Mouse (Mus musculus): Measurements from ENCODE around the gene Gpx5.
"Not testable (repeated sequence)": the region's sequence is repeated elsewhere in the genome, so short reads cannot be mapped to it uniquely, and the experiment has no call there.

Gpx5 gene

DNA sequence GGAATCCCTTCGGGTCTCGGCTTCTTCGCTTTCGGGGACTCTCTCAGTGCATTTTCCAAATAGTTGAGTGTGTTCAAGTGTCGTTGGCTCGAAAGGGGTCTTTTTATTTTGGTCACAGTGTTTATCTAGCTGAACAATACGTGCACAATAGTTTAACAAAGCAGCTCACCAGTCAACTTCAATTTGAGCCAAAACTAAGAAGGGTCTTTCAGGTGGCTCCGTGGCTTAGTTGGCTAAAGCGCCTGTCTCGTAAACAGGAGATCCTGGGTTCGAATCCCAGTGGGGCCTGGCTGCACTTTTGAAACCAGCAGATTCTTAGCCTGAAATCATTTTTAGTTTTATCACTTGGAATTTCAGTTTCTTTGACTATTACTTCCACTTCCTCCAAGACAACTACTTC lies 28.2 kb downstream of the Gpx5 start:
- DNase-seq = peak; percentile 80

DNA sequence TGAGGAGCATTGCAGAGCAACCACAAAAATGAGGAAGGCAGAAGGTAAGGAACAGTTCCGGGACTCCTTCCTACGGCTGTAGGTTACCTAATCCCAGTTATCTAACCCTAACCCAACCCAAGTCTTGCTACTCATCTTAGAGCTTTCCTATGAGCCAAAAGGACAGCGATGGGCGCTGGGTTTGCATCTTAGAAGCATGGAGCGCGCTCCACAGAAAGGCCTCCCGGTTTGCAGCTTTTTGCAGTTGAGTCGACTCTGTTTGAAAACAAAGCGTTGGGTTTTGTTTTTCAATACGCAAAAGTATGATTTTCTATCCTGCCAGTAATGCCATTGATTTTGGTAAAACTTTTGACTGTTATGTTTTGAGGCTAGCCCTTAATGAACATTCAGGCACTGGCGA lies 28.6 kb downstream of the Gpx5 start:
- DNase-seq = no peak

DNA sequence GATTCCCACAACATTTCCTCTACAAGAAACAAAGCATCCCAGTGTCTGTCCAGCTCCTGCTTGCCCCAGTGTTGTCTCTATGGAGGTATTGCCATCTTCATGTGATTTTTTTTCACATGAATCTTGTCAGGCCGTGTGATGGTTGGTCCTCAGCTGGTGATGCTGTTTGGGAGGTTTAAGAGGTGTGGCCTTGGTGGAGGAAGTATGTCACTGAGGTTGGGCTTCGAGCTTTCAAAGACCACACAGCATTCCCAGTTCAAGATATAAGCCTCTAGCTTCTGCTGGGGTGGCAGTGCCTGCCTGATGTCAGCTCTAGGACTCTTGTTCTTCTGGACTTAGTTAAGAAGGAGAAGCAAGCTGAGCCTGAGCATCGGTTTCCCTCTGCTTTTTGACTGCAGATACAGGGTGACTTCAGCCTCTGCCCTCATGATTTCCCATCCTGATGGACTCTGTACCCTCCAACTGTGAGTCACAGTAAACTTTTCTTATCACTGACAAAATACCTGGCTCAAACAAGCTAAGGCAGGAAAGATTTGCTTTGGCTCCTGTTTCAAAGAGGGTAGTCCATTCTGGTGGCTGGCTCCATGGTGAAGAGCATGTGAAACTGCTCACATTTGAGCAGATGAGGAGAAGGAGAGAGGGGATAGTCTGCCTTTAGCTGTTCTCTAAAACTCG lies 29.6 kb downstream of the Gpx5 start:
- DNase-seq = no peak

DNA sequence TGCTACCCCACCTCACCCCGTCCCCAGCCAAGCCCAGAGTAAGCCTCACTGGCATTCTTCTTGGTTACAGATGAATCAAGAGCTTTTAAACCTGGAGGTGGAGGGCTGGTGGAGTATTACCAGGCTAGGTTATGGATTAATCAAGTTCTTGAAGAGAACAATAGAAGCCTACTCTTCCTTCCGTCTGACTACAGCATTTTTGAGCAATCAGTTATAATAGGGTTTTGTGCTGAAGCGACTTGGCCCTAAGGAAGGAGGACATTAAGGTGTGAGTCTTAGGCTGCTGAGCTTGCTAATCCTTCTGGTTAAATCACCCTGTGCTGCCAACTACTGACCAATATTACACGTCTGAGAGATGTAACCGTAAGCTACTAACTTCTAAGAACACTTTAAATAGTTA lies 32.2 kb downstream of the Gpx5 start:
- no peak for DNase-seq

DNA sequence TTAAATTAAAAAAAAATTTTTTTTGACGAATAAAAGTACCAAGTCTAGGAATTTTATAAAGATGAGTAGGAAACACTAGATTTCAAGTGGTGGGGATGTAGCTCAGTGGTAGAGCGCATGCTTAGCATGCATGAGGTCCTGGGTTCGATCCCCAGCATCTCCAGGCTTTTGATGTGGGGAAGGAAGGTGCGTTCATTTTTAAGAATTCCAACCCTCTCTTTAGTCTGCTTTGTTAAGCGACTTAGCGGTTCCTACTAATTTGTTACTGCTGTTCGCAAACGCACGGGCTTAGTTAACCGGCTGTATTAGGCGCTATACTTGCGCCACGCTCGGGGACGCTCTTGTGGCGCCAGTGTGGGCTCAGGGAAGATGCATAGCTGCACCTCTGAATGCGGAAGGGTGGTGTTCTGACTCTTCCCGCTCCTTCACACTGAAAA lies 32.8 kb downstream of the Gpx5 start:
- DNase-seq = peak; percentile 75

DNA sequence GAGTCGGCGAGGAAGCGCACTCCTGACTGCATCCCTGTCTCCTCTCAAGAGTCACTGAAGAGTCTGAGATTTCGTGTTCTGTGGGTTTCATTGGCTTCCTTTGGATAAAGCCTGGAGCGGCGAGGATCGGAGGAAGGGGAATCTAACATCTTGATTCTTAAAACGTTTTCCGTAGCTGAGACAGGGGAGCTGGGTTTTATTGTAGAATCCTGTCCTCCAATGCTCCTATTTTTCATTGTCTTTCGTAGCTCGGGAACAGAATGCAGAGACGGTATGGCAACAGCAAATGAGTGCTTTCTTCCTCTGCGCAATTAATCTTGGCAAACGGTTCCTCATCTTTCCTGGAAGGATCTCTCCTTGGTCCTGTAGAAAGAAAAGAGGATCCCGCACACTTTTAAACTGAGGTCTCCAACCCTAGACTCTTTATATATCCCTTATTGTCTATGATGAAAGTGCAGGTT lies 33.3 kb downstream of the Gpx5 start:
- DNase-seq = no peak

DNA sequence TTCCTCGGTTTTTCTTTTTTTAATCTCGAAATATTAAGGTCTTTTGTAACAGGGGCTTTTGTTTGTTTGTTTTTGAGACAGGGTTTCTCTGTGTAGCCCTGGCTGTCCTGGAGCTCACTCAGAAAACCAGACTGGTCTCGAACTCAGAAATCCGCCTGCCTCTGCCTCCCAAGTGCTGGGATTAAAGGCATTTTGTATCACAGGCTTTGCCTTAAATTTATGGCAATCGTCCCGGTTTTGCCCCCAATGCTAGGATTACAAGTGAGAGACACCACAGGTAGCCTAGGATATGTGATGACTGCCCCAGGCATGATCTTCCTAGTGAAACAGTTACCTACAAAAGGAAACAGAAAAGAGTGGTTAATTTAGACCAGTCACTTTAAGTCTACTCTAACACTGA lies 34.0 kb downstream of the Gpx5 start:
- DNase-seq = no peak

DNA sequence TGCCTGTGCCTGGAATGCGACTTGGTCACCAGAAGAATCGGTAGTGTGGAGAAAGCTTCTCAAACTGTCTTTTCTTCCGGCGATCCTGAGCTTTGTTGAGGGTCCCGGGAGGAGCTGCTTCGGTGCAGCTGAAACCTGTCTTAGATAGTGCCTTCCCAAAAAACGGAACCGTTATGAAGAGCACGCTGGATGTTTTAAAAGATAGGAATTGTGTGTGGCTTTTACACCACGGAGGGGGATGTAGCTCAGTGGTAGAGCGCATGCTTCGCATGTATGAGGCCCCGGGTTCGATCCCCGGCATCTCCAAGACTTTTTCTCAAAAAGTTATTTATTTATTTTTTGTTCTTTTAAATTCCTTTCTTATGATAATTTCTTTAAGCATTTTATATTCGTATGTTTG lies 38.5 kb downstream of the Gpx5 start:
- DNase-seq = peak; percentile 63

DNA sequence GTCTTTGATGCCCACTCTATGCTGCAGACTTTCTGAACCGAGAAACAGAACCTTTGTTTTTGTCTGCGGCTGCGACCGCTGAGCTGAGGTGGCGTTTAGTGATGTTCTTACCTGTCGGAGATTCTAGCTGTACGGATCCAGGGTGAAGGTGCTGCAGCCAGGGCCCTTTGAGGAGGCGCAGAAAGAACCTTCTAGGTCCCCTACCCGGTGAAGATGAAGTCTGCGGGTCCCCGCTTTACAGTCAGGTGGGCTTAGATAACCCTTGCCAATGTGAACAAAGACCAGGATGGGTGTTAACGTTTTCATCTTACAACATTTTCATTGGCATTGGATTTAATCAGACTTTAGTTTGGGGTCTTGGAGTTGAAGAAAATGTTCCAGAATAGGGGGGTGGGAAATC lies 39.0 kb downstream of the Gpx5 start:
- no peak for DNase-seq

DNA sequence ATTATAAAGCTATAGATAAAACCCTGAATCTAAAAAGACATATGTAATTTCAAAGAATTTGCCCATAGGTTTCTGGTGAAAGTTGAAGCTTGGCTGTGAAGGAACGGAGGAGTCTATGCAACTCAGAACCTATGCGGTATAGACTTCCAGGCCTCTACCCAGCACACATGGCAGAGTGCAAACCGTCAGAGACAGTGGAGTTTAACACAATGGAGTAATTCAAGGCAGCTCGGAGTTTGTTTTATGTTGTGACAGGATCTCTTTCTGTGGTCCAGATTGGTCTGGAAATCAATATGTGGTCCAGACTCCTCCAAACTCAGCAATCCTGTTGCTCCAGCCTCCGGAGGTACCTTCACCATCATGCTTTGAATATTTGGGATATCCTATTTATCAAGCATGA lies 39.5 kb downstream of the Gpx5 start:
- no peak for DNase-seq

DNA sequence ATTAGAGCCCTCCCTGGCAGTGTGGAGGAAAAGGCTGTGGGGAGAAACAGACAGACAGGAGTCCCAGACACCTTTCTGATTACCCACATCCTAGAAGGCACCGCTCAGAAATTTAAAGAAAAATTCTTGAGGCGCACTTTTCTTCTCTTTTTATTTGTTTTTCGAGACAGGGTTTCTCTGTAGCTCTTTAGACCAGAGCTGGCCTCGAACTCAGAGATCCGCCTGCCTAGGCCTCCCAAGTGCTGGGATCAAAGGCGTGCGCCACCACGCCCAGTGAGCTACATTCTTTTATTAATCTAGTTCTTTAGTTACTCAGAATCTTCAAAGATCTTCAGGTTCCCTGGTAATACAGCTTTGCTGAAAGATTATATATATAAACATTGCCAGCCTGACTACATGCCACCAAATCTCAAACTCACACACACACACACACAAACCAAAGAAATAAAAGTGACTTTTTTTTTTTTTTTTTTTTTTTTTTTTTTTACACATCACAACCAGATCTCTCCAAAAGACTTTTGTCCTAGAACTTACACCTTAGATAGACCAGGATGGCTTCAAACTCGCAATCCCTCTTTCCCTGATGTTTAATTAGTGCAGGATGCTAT lies 42.4 kb downstream of the Gpx5 start:
- DNase-seq = peak; percentile 64

DNA sequence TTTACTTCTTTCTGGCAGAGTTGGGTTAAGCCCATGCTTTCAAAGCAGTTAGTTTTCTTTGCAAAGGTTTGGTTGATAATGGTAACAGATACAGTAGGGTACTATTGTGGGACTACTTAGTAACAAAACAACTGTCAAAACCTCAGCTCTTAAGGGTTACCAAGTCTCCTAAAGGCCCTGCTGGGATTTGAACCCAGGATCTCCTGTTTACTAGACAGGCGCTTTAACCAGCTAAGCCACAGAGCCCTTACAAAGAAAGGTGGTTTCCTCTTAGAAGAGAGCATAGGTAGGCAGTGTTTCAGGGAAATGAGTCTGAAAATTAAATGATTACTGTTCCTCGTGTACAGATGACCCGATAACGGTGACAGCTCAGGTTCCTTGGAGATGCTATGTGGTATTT lies 43.5 kb downstream of the Gpx5 start:
- DNase-seq = peak; percentile 52

DNA sequence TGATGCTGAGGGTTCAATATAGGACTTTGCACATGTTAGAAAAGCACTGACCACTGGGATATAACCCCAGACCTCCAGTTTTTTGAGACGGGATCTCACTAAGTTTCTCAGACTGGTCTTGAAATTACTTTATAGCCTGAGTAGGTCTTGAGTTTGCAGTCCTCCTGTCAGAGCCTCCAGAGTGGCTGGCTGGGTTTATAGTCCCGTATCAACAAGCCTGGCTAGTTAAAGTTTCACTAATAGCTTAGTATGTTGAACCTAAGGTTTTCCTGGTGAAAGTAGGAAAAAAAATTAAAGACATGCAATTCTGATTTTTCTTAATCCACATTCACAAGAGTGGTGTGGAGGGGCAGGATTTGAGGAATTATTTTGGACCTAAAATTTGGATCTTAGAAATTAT lies 46.3 kb downstream of the Gpx5 start:
- DNase-seq = no peak

DNA sequence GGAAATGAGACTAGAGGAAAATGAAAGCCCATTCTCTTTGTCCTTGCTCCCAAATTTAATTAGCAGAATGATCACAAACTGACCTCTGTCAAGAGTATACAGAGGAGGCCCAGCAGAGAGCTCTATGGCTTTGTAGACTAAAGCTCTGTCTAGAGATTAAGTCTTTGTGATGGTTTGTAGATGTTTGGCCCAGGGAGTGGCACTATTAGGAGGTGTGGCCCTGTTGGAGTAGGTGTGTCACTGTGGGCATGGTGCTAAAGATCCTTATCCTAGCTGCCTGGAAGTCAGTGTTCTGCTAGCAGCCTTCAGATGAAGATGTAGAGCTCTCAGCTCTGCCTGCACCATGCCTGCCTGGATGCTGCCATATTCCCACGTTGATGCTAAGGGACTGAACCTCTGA lies 47.6 kb downstream of the Gpx5 start:
- DNase-seq = not testable (repeated sequence)

DNA sequence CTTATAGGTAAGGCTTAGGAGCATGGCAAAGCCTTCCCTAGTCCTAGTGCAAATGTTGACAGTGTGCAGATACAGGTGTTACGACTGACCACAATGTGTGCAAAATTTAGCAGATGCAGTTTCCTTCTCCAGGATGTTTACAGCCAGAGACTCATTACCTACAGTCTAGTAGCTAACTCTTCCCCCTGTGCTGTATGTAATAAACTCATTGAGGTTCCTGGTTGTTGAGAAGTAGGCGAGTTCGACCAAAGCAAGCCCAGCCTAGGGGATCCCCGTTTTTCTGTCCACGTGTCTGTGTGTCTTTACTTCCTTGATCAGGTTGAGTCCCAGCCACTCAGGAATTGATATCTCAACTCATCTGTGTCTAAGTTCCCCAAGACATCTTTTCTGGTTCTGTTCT lies 48.4 kb downstream of the Gpx5 start:
- no peak for DNase-seq

DNA sequence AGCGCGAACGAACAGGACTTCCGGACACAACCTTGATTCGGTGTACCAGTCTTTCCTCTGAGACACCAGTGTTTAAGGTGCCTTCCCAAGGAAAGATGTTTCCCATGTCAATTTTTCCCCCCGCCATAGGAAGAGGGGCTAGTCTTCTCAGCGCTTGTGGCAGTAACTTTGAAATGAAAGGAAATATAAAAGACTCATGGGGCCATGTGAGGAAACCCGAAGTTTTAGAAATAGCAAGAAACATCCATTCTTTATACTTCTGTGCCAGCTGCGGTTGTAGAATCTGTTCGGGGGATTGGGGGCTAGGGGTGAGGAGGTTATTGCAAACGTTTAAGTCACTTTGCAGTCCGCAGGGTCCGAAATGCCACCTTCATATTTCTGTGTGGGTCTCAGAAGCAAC lies 49.3 kb downstream of the Gpx5 start:
- DNase-seq = no peak

DNA sequence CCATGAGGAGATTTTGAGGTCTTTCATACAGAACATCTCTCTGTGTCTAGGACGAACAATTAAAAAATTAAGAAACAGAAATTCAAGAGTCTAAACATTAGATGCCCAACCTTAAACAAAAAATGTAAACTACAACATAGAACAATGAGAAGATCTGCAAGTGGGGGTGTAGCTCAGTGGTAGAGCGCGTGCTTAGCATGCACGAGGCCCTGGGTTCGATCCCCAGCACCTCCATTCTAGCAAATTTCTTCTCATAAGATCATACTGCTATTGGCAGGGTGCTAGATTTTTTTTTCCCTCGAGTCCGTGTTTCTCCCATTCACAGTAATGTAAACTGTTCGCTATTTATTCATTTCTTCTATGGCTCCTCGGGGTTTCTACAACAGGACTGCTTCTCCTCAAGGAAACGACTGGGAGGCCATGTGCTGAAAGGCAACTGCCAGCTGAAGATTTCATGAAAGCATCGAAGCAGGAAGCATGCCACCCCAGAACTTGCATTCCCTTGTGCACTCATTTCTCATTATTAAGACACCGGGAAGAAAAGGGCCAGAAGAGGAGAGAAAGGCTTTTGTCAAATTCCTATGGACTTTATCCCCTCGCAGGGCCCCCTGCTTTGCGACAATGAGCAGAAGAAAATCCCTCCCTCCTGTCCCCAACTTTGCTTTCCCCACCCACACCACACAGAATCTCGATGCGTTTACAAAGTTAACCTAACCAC lies 50.0 kb downstream of the Gpx5 start:
- peak; percentile 70 for DNase-seq

DNA sequence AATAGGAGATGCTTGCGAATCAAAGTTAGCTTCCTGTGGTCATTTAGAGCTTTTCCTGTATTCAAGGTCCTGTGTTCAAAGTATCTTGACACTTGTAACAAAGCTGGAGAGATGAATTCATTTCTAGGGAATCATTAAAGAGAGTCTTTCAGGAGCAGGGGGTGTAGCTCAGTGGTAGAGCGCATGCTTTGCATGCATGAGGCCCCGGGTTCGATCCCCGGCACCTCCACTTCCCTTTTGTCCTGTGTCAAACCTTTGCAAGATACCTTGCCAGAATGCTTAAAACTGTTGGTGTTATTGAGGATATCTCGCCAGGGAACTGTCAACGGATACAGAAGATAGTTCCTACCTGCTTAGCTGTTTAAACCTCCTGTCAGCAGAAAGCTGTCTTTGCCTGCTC lies 51.7 kb downstream of the Gpx5 start:
- DNase-seq = peak; percentile 84

DNA sequence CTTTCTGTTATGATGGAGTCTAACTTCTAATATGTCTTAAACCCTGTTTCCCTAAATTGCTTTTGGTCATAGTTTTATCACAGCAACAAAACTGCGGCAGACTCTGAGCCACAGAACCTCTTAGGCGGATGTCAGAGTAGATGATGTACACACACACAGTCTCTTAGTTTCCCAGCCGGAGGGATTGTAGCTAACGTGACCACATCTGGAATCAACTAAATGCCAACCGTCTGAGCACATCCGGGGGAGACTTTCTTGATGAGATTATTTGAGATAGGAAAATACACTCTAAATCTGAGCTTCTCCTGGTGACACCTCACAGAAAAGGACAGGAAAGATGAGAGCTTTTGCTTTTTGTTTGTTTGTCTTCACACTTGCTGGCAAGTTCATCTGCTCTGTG lies 55.4 kb downstream of the Gpx5 start:
- no peak for DNase-seq

DNA sequence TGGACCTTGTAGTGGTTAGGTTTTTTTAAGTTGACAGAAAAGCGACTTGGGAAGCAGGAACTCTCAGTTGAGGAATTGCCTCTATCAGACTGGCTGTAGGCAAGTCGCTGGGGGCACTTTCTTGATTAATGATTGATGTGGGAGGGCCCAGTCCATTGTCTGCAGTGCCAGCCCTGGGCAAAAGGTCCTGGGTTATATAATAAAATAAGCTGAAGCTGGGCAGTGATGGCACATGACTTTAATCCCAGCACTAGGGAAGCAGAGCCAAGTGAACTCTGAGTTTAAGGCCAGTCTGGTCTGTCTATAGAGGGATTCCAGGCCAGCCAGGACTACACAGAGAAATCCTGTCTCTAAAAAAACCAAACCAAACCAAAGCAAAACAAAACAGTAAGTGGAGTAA lies 55.8 kb downstream of the Gpx5 start:
- no peak for DNase-seq
